8 mouse cellular contexts compared by ENCODE assay signal in the genomic region with DNA sequence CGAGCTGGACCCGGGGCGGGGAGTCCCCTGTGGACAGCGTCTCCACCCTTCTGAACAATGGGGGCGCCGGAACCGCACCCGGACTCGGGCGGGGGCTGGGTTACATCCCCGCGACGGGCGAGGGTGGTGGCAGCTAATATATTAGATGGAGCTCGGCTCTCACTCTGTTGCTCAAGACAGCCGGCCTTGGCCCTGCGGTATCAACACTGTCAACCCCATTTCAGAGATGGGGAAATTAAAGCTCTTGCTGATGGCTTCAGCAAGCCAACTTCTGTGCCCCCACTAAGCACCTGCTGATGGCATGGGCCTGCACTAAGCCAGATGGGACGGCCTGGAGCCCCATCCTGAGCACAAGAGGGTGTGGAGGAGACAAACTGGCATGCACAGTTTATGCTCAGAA. TPM values are rescaled to one million over a fixed set of nuclear protein-coding genes. Genes with fewer than 3 reads are reported as not detected.
DNase-seq lines count a peak whose midpoint lies in the region; ATAC-seq and TF ChIP-seq lines count a peak whose summit lies in the region.

No protein-coding gene starts in this region.

- H3K9me3 ChIP-seq in heart, embryonic 11.5 days (replicated peaks; ENCODE audit: control insufficient read depth, low read length), result no peaks in the 10 kb centered on the region
- H3K9me3 ChIP-seq in MEL (replicated peaks; ENCODE audit: insufficient read depth, low read length), result no peaks in the 10 kb centered on the region
- H3K9me3 ChIP-seq in megakaryocyte, embryonic 14.5 days, result no peaks in the 10 kb centered on the region

- peak overlapping the region; percentile 86 for H3K9ac ChIP-seq in heart, embryonic 11.5 days (ENCODE audit: low read depth, low read length)
- peak overlapping the region; percentile 89 for H3K9ac ChIP-seq in MEL (ENCODE audit: control insufficient read depth, low read depth, low read length, poor library complexity, severe bottlenecking)

- no peak for TF ChIP-seq RAD21 in MEL (IDR thresholded peaks at IDR 0.05; ENCODE audit: low read depth, low read length)

- no peak for TF ChIP-seq POLR2A in MEL (IDR thresholded peaks at IDR 0.05; ENCODE audit: control insufficient read depth in 1 of 2, insufficient read depth in 1 of 2, low read depth in 1 of 2, low read length in 2 of 2, poor library complexity in 1 of 2)

- peak overlapping the region; percentile 83 for H3K27ac ChIP-seq in heart, embryonic 11.5 days (ENCODE audit: low read depth, low read length)
- H3K27ac ChIP-seq in MEL (ENCODE audit: control insufficient read depth, low read depth, low read length), result peak overlapping the region; percentile 46; the same call in 1 of the 2 replicates

- intact Hi-C loops in left cerebral cortex, postnatal 14 days (cut with DNase I), result loop anchor here (2.0 kb wide), 1 partner anchor 84 kb away; no protein-coding TSS in a partner anchor

- peak overlapping the region; percentile 82 for H3K4me2 ChIP-seq in heart, embryonic 11.5 days

- H3K36me3 ChIP-seq in heart, embryonic 11.5 days (ENCODE audit: control insufficient read depth, insufficient read depth, low read length), result no peaks in the 10 kb centered on the region
- H3K36me3 ChIP-seq in MEL (ENCODE audit: control insufficient read depth in 1 of 2, insufficient read depth in 2 of 2, low read length in 2 of 2), result peaks cover 0 to 27% of the 10 kb centered on the region in 2 experiments; a peak in 2 of 4 replicates
- no peaks in the 10 kb centered on the region for H3K36me3 ChIP-seq in megakaryocyte, embryonic 14.5 days (replicated peaks; ENCODE audit: low read length)

- H3K27me3 ChIP-seq in heart, embryonic 11.5 days (ENCODE audit: control insufficient read depth, insufficient read depth, low read length), result no peaks in the 10 kb centered on the region
- H3K27me3 ChIP-seq in MEL (ENCODE audit: control insufficient read depth in 1 of 2, insufficient read depth in 2 of 2, low read length in 2 of 2), result no peaks in the 10 kb centered on the region
- peaks cover 12% of the 10 kb centered on the region for H3K27me3 ChIP-seq in megakaryocyte, embryonic 14.5 days (replicated peaks)

- no peak for TF ChIP-seq EP300 in MEL (IDR thresholded peaks at IDR 0.05; ENCODE audit: low read depth in 1 of 2, low read length in 2 of 2)

- DNase-seq in heart, adult 11 months, result no peak
- no peak for DNase-seq in MEL (ENCODE audit: low read depth, low spot score)
- peak; percentile 46 for DNase-seq in forelimb bud, embryonic 11.5 days (ENCODE audit: low read depth, low spot score)
- DNase-seq in thymus, postnatal 0 days (ENCODE audit: low spot score), result no peak
- no peak for DNase-seq in left cerebral cortex, adult 9 months (ENCODE audit: low spot score in 2 of 2)
- no peak for DNase-seq in left cerebral cortex, postnatal 14 days (ENCODE audit: low spot score in 2 of 2)

- WGBS in heart, embryonic 11.5 days (ENCODE audit: insufficient replicate concordance), result 1% methylated on average over 18 of the region's 18 CpGs

- H3K79me2 ChIP-seq in MEL (ENCODE audit: control insufficient read depth, insufficient read depth, low read length, poor library complexity), result no peaks in the 10 kb centered on the region; the same call in 1 of the 2 replicates

- ATAC-seq in heart, embryonic 11.5 days (replicated peaks; ENCODE audit: insufficient number of reproducible peaks, low FRiP score, low TSS enrichment), result peak; percentile 17; the same call in 1 of the 2 replicates

- no peak for TF ChIP-seq CTCF in MEL (IDR thresholded peaks at IDR 0.05 in 2 of 3, conservative IDR thresholded peaks at IDR 0.05 in 1 of 3; ENCODE audit: control insufficient read depth in 1 of 3, insufficient read depth in 1 of 3, low read depth in 2 of 3, low read length in 3 of 3, poor library complexity in 1 of 3, severe bottlenecking in 1 of 3)

- H3K4me1 ChIP-seq in heart, embryonic 11.5 days (ENCODE audit: control insufficient read depth, insufficient read depth, low read length), result peaks cover 6% of the 10 kb centered on the region; the same call in 1 of the 2 replicates
- peaks cover 7 to 25% of the 10 kb centered on the region in 2 experiments for H3K4me1 ChIP-seq in MEL (ENCODE audit: control insufficient read depth in 1 of 2, insufficient read depth in 2 of 2, low read length in 2 of 2)
- peaks cover 31% of the 10 kb centered on the region for H3K4me1 ChIP-seq in megakaryocyte, embryonic 14.5 days

- peak overlapping the region; percentile 87 for H3K4me3 ChIP-seq in heart, embryonic 11.5 days (ENCODE audit: low read depth, low read length)
- peak overlapping the region; percentile 81 to 90 for H3K4me3 ChIP-seq in MEL (ENCODE audit: control insufficient read depth in 1 of 2, insufficient read depth in 1 of 2, low read depth in 2 of 2, low read length in 2 of 2)
- peak overlapping the region; percentile 94 for H3K4me3 ChIP-seq in megakaryocyte, embryonic 14.5 days (replicated peaks)

TF ChIP-seq in MEL, 35 proteins besides CTCF, POLR2A, EP300 and RAD21:
- TF ChIP-seq MXI1 (IDR thresholded peaks at IDR 0.05; ENCODE audit: low read depth, low read length) (peak; percentile 34; the same call in 1 of the 2 replicates), GABPA (IDR thresholded peaks at IDR 0.05; ENCODE audit: low read depth, low read length) (no peak)

RNA-seq across cellular contexts. Expression of a gene that starts 0.5 kb away (rescaled TPM):
- polyA plus RNA-seq in heart, embryonic 11.5 days (2014; fragmentation: Nextera tagmentation; extraction: Ambion mirVana), result 5.9 and 6.8 TPM in 2 replicates
- 2.1 and 2.4 TPM in 2 replicates for total RNA-seq in MEL (2012; rRNA removed)
- 1 to 10 TPM in 1 of 2 experiments, not detected in 1; 3.2 TPM for polyA plus RNA-seq in MEL (2012; ENCODE audit: insufficient read depth in 1 of 2, insufficient read length in 2 of 2, low read depth in 1 of 2, low replicate concordance in 2 of 2, missing spikeins in 1 of 2)
- polyA plus RNA-seq in megakaryocyte, embryonic 14.5 days (2012; ENCODE audit: insufficient read depth, low replicate concordance), result 1.0 and 2.5 TPM in 2 replicates
- polyA plus RNA-seq in thymus, postnatal 0 days (2015; fragmentation: Nextera tagmentation; extraction: Ambion mirVana), result 6.4 and 7.2 TPM in 2 replicates
- total RNA-seq in left cerebral cortex, postnatal 14 days (2021), result 10 to 100 TPM; 88.7 to 91.3 TPM
